Mouse (Mus musculus) ES-Bruce4 (cell line): ENCODE measurements at regions not wholly inside any gene's neighbourhood (a gene's known extent, or its start where the extent isn't known, plus 50 kb on each side); places are given as distances from the start of the nearest gene placed in this dataset.

Source experiments
- H3K27ac ChIP-seq: 2 replicates; pipeline ENCODE4 v1.5.1; 2012; ENCODE audit warnings: low read length, inconsistent platforms; ENCODE audit not compliant: insufficient read depth
- H3K27me3 ChIP-seq: 2 replicates; pipeline ENCODE4 v1.6.1; 2012; ENCODE audit warnings: mild to moderate bottlenecking, low read length, inconsistent platforms; ENCODE audit not compliant: control insufficient read depth, poor library complexity, insufficient read depth, severe bottlenecking
- H3K36me3 ChIP-seq: 2 replicates; pipeline ENCODE4 v1.6.1; 2012; ENCODE audit warnings: inconsistent platforms, mild to moderate bottlenecking, low read length, moderate library complexity; ENCODE audit not compliant: control insufficient read depth, poor library complexity, insufficient read depth, severe bottlenecking
- H3K4me1 ChIP-seq: one replicate; pipeline ENCODE4 v1.8.1; 2011; ENCODE audit warnings: low read length; ENCODE audit not compliant: control insufficient read depth, insufficient read depth
- H3K4me3 ChIP-seq: 2 replicates; pipeline ENCODE4 v1.5.1; 2011; ENCODE audit warnings: low read depth, mild to moderate bottlenecking, low read length
- H3K9ac ChIP-seq: 2 replicates; pipeline ENCODE4 v1.6.1; 2012; ENCODE audit warnings: low read depth, mild to moderate bottlenecking, inconsistent platforms; ENCODE audit not compliant: poor library complexity, severe bottlenecking
- H3K9me3 ChIP-seq: replicated peaks from 2 replicates; pipeline ENCODE4 v1.6.1; 2012; ENCODE audit warnings: mild to moderate bottlenecking, low read length, inconsistent platforms; ENCODE audit not compliant: control insufficient read depth, poor library complexity, insufficient read depth, severe bottlenecking
- CTCF ChIP-seq: IDR thresholded peaks from one replicate; pipeline ENCODE4 v1.8.1; 2011; ENCODE audit warnings: low read depth, low read length
- EP300 ChIP-seq: IDR thresholded peaks from 2 replicates; pipeline ENCODE4 v1.6.1; 2011; ENCODE audit warnings: low read depth, low read length; ENCODE audit not compliant: insufficient read depth
- POLR2A ChIP-seq: IDR thresholded peaks from one replicate; pipeline ENCODE4 v1.8.1; 2011; ENCODE audit warnings: low read length; ENCODE audit not compliant: insufficient read depth

- Histone ChIP-seq H3K9me3 (no peaks in the 10 kb centered on the region), H3K4me1 (no peaks in the 10 kb centered on the region), H3K27me3 (no peaks in the 10 kb centered on the region), H3K9ac (no peak overlapping the region), H3K4me3 (no peak overlapping the region), H3K36me3 (no peaks in the 10 kb centered on the region), H3K27ac (no peak overlapping the region)
- TF ChIP-seq EP300 (no peak), CTCF (no peak), POLR2A (no peak)
These were observed 430.8 kb upstream of the Cntn6 start for GRCm38 (mm10) chr6:104061692-104062263.

GRCm38 (mm10) chr6:104080581-104080980 is 412.0 kb upstream of the Cntn6 start:
- no peak for TF ChIP-seq CTCF
- TF ChIP-seq EP300 = no peak
- TF ChIP-seq POLR2A = no peak
- no peaks in the 10 kb centered on the region for H3K9me3 ChIP-seq
- H3K36me3 ChIP-seq = no peaks in the 10 kb centered on the region
- no peaks in the 10 kb centered on the region for H3K27me3 ChIP-seq
- H3K9ac ChIP-seq = no peak overlapping the region
- H3K4me3 ChIP-seq = no peak overlapping the region
- no peaks in the 10 kb centered on the region for H3K4me1 ChIP-seq
- H3K27ac ChIP-seq = no peak overlapping the region

GRCm38 (mm10) chr6:104082242-104082641 is 410.3 kb upstream of the Cntn6 start:
- no peak overlapping the region for H3K4me3 ChIP-seq

GRCm38 (mm10) chr6:104108386-104108785 is 384.2 kb upstream of the Cntn6 start:
- H3K27me3 ChIP-seq = no peaks in the 10 kb centered on the region
- H3K36me3 ChIP-seq = no peaks in the 10 kb centered on the region
- H3K9ac ChIP-seq = no peak overlapping the region
- H3K4me1 ChIP-seq = no peaks in the 10 kb centered on the region
- H3K4me3 ChIP-seq = no peak overlapping the region
- no peak overlapping the region for H3K27ac ChIP-seq
- H3K9me3 ChIP-seq = no peaks in the 10 kb centered on the region
- TF ChIP-seq EP300 = no peak
- no peak for TF ChIP-seq CTCF
- TF ChIP-seq POLR2A = no peak

More at GRCm38 (mm10) chr6:104082242-104082641, 410.3 kb upstream of the Cntn6 start:
- no peak overlapping the region for H3K9ac ChIP-seq
- no peaks in the 10 kb centered on the region for H3K27me3 ChIP-seq
- no peaks in the 10 kb centered on the region for H3K4me1 ChIP-seq
- no peaks in the 10 kb centered on the region for H3K9me3 ChIP-seq
- H3K36me3 ChIP-seq = no peaks in the 10 kb centered on the region
- H3K27ac ChIP-seq = no peak overlapping the region
- no peak for TF ChIP-seq POLR2A
